Mouse (Mus musculus): ENCODE data around the gene Actl7a.

Gene Actl7a

DNA sequence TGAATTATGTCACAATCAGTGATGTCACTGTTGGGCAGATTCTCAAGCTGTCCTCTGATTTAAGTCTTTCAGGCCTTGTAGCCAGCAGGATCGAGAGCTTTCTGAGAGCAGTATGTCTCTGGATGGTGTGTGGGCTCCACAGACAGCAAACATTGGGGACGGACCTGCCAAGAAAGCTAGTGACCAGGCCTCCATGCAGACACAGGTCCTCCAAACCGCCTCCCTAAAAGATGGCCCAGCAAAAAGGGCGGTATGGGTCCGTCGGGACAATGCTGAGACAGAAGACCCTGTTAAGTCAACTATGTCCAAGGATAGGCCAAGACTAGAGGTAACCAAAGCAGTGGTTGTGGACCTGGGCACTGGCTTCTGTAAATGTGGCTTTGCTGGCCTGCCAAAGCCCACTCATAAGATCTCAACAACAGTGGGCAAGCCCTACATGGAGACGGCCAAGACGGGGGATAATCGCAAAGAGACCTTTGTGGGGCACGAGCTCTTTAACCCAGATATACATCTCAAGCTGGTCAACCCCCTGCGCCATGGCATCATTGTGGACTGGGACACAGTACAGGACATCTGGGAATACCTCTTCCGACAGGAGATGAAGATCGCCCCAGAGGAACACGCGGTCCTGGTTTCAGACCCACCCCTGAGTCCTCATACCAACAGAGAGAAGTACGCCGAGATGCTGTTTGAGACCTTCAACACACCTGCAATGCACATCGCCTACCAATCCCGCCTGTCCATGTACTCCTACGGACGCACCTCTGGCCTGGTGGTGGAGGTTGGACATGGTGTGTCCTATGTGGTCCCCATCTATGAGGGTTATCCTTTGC, at the start of gene Actl7a:
Actl7a (plus strand) TSS at position 51 of the 833 bp plus-strand sequence.
- DNase-seq (ENCODE audit: extremely low spot score, low read depth, low spot score): no peak

DNA sequence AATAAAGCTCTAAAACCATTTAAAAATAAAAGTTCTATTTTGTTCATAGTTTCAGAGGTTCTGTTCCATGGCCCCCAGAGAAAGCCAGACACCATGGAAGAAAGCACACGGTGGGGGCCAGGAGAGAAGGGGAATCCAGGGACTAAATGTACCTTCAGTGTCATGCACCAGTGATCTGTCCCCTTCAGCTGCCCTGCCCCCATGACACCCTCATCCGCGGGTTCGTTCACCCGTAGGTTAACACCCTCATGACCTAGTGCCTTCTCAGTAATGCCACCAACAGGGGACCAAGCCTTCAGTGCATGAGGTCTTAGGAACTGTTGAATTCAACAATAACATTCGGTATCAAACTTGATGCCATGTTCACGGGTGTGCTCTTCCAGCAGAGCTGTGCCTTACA, 46.8 kb upstream of the Actl7a start:
- DNase-seq (ENCODE audit: extremely low spot score, low read depth, low spot score): no peak

DNA sequence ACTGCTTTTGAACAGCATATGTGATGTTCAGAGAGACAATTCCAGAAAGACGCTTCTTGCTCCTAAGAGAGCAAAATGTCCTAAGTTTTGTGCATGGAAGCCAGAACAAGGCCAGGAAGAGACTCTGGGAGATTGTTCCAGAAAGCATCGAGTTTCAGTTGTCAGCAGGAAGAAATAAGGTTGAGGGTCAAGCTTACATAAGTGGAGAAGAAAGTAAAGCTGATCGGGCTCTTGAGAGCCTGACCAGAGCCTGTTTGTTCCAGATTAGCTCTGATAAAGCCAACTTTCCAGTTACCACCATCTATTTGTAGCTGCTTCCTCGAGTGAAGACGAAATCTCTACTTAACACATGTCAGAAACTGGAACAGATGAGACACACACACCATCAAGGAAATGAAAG, 44.5 kb upstream of the Actl7a start:
- no peak for DNase-seq (ENCODE audit: extremely low spot score, low read depth, low spot score)

DNA sequence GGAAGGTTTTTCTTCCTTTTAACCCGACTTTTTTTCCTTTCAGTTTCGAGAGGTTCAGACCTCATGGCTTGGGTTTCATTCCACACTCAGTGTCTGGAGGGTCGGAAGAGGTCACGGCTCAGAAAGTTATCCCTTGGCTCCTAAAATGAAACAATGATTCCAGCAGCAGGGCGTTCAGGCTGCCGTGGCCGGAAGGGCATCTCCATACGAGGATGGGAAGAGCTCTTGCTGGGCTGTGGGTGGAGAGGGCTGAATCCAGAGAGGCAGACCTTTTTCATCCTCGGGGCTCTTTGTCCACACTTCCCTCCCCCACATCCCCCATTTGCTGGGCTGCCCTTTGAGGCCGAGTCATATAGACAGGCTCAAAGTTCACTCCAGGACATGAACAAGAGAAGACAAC, 41.0 kb upstream of the Actl7a start:
- no peak for DNase-seq (ENCODE audit: extremely low spot score, low read depth, low spot score)

DNA sequence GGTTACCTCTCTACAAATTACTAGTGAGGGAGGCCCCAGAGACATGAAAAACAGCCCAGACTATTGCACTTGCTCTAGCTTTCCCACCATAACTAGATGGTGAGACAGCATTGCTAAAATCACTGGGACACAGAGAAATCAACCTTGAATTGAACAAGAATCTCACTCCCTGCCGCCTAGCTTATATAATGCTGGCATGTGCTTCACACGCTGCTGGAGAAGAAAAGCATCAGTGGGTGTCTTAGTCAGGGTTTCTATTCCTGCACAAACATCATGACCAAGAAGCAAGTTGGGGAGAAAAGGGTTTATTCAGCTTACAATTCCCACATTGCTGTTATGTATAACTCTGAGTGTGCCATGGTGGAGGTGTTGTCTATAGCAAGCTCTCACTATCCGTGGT, 30.1 kb upstream of the Actl7a start:
- no peak for DNase-seq (ENCODE audit: extremely low spot score, low read depth, low spot score)

DNA sequence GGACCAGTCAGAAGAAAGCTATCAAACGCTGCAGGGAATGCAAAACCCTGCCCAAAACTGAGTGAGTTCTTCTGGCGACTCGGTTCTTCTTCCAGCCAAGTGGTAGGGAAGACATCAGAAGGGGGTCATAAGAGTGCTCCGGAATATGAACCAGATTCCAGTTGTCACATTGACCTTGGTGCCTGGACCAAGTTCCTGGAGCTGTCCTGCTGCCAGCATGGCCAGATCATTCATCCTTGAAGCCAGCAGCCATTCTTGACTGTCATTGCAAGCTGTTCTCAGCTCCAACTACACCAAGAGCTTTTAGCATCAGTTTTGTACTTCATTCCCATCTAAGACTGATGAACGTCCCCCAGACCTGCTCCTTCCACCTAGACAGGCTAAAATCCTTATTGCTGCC, 26.4 kb upstream of the Actl7a start:
- DNase-seq (ENCODE audit: extremely low spot score, low read depth, low spot score): no peak

DNA sequence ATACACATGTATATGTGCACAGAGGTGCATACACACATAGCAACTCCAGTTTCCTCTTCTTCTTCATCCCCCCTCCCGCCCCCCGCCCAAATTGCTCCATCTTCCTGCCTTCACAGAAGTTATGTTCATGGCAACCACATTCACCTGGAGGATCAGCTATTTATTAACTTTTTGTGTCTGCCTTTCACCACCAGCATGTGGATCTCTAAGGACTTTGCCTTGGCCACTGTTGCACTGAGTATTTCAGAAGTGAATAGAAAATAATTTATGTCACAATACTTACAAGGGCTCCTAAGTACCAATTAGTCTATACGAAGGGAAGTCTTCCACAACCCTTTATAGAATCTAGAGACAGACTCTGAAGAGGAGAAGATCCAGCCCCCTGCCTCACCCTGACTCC, 25.3 kb upstream of the Actl7a start:
- DNase-seq (ENCODE audit: extremely low spot score, low read depth, low spot score): no peak

DNA sequence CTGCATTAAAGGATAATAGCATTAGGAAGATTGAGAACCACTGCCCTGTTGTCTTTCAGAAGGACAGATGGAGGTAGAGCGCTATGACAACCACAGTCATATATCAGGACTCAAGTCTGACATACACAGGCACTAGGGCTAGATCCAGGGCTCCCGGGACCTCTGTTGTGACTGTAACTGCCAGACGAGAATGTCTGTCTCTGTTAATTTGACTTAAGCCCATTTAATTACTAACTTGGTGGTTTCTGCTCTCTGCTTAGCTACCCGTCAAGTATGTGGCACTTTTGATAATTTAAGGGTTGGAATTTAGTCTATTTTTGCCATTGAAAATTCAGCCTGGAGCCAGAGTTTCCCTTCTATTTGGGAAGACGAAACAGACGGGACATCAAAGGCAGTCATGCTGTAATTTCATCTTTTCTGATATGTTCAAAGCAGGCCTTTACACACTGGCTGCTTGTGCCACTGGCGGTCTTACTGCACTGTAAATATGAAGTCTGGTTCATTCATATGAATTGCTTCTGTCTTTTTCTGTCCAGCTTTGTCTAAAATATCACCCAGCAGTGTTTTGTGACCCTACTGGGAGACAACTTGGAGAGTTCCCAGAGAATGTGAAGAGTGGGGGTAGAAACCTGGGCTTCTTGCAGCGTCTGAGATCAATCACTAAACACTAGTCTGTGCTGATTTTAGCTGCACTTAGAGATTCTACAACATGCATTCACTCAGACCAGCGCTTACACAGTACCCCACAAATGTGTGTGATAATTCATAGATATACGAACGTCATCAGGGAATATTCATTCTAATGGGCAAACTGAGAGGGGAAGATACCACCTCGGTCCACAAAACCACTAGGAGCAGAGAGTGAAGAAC, 24.4 kb upstream of the Actl7a start:
- DNase-seq (ENCODE audit: extremely low spot score, low read depth, low spot score): no peak

DNA sequence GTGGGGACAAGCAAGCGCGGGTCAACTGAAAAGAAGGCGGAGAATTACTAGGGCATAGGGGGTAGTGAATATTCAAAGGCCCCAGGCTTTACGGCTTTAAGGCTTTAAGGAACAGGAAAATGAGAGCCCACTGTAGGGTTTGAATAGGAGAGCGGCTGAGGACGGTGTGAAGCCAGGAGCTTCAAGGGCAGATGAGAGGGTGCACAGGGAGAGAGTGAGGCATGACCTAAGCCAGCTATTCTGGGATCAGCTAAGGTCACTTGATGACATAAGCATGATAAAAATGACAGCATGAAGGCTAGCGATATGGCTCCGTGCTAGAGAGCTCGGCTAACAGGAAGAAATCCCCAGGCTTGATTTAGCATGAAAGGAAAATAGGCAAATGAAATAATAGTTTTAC, 23.8 kb upstream of the Actl7a start:
- no peak for DNase-seq (ENCODE audit: extremely low spot score, low read depth, low spot score)

DNA sequence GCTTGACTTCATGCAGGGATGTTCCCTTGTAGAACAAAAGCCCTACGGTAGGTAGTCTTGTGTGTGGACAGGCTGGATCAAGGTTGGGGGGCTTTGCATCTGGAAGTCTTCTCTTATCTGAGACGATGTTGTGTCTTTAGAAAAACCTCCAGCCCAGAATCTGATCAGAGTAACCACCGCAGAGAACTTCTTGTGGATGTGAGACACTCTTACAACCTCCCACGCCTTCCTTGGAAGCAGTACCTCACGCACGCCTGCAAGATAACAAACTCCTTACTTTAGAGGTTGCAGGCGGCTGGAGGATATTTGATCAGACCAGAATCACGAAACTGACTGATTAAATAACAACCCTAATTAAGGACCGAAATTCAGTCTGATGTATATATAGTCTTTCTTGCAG, 22.8 kb upstream of the Actl7a start:
- no peak for DNase-seq (ENCODE audit: extremely low spot score, low read depth, low spot score)

DNA sequence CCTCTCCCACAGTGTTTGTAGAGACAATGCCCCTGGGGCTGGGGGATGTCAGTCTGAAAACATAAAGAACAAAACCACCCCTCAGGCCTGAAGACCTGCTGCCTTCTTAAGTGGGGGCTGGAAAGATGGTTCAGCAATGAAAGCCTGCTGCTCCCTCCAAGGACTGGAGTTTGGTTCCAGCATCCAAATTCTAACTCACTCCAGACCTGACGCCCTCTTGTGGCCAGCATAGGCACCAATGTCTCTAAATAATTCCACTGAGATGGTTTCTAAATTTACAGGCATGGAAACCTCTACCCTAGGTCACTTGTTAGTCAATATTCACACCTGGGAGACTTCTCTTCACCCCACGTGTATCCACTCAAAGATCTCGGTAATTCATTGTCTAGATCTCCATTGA, 21.7 kb upstream of the Actl7a start:
- no peak for DNase-seq (ENCODE audit: extremely low spot score, low read depth, low spot score)

DNA sequence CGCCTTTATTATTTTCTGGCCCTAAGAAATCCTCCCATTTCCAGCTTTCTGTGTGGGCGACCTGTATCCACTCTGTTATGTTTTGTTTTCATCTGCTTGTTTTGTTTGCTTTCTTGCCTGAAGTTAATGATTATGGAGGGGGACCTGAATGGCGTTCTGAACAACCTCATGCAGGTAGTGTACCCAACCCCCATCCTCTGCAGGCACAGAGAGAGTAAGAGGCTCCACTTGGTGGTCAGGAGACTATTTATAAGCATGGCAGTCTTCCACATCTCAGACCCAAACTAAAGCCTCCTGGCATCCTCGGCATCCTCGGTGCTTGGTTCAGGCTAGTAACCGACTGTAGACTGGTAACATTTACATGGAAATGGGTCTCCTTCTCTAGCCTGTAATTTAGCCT, 20.9 kb upstream of the Actl7a start:
- DNase-seq (ENCODE audit: extremely low spot score, low read depth, low spot score): no peak

DNA sequence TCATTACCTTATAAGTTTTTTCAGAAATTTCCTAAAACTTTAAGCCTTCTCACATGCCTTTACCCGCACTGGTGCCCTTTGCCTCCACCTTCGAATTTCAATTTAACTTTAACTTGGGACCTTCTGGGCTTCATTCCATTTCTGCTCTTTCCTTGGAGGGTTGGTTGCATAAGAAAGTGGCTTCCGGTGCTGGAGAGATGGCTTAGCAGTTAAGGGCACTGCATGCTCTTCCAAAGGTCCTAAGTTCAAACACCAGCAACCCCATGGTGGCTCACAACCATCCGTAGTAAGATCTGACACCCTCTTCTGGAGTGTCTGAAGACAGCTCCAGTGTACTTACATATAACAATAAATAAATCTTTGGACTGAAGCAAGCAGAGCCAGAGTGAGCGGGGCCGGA, 20.0 kb upstream of the Actl7a start:
- DNase-seq (ENCODE audit: extremely low spot score, low read depth, low spot score): no peak

DNA sequence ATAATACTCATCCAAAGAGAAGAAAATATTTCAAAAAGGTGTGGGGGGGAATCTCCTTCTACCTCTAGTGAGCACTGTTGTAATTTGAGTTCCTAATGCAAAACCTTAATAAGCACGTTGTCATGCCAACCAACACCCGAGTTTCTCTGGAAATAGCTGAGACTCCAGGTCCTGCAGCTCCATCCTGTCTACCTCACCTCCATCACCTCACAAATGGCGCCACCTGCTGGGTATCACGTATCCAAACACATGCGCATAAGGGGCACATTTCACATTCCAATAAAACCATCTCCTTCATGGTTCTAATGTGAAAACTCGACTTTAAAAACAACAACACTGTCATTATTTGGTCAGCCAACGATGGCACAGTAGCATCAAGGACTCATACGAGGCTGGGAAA, 17.4 kb upstream of the Actl7a start:
- no peak for DNase-seq (ENCODE audit: extremely low spot score, low read depth, low spot score)

DNA sequence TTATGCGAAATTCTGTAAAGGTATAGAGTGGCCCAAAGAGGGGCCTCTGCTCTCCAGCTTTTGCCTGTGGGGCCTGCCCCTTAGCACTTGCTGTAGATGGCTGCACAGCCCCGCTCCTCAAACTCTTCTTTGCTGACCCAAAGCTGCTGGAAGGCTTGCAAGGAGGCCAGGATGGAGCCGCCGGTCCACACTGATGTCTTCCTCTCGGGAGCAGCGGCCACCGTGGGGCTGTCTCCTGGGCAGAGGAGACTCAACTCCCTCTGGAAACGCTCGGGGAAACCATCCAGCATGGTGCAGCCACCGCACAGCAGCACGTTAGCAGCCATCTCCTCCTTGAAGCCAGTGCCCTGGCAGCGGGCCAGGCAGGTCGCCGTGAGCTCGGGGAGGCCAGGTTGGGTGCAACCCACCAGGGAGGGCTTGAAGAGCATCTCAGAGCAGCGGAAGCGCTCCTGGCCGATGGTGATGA, 3.2 kb upstream of the Actl7a start, which contains the start of gene Gm26657:
Gm26657 (plus strand) TSS at position 51 of the 466 bp plus-strand sequence.
- DNase-seq (ENCODE audit: extremely low spot score, low read depth, low spot score): no peak

DNA sequence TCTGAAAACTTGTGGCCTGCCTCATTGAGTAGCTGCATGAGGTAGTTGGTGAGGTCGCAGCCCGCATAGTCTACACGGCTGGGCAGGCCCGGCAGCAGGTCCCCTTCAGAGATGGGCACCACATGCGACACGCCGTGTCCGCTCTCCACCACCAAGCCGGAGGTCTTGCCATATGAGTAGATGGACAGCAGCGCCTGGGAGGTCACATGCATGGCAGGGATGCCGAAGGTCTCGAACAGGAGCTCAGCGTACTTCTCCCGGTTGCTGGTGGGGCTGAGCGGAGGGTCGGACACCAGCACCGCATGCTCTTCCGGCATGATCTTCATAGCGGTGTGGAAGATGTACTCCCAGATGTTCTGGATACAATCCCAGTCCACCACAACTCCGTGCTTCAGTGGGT, 2.6 kb upstream of the Actl7a start:
- DNase-seq (ENCODE audit: extremely low spot score, low read depth, low spot score): no peak

DNA sequence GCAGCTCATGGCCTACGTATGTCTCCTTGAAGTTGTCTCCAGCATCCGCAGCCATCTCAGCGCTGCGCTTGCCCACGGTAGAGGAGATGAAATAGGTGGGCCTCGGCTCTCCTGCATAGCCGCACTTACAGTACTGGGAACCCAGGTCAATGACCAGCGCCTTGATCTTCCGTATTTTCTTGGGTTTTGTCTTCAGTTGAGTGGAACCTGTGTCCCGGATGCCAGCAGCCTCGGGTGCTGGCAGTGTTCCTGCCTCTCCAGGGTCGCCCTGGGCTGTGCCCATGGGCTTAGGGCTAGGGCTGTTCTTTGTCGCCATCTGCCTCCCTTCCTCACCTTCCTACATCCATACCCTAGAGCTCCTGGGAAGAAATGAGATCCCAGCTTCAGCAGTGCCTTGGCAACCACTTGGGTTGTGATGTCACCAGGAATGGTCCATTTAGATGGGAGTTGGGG, 2.1 kb upstream of the Actl7a start, which contains the start of gene Actl7b:
Actl7b (minus strand) TSS at position 403 of the 453 bp plus-strand sequence.
- DNase-seq (ENCODE audit: extremely low spot score, low read depth, low spot score): no peak

DNA sequence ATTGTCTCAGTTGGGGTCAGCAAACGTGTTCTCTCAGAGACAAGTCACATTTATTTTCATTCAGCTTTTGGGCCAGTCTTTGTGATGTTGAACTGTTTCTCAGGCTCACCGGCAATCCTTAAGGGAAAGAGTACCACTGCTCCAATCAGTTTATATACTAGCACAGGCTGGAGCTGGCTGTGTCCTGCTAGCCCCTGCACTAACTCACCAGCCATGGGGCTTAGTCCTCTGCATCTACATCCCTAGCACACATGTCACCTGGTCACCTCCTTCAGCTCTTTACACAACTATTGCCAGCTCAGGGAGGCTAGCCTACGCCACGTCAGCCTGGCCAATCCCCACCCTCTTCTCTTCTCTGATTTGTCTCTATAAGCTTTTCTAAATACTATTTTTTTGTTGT, 515 bp upstream of the Actl7a start:
- DNase-seq (ENCODE audit: extremely low spot score, low read depth, low spot score): no peak

DNA sequence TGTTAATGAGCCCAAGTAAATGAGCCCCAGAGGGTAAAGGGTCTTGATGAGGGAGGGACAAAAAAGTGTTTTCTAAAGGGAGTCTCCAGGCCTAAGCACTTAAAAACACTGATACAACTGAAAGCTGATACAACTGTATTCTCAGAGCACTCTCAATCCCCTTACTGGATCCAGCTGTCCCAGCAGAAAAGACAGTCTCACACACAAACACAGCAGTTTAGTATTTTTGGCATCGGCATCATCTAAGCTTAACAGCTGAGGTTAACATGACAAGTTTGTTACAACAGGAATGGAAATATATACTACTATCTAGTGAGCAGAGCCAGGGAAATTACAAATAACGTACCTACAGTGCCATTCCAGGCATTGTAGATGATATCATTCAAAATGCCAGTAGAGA, 3.1 kb downstream of the Actl7a start:
- no peak for DNase-seq (ENCODE audit: extremely low spot score, low read depth, low spot score)

DNA sequence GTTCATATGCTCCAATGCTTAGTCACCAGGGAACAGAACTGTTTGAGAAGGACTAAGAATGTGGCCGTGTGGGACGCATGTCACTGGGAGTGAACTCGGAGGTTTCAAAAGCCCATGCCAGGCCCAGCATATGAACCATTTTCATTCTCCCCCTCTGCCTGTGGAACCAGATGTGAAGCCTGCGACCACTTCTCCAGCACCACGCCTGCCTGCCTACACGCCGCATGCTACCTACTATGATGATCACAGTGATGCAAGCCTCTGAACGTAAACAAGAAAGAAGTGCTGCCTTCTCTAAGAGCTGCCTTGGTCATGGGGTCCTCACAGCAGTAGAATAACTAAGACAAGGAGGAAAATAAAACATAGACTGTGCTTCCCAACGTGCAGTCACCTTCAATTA, 4.2 kb downstream of the Actl7a start:
- DNase-seq (ENCODE audit: extremely low spot score, low read depth, low spot score): no peak

DNA sequence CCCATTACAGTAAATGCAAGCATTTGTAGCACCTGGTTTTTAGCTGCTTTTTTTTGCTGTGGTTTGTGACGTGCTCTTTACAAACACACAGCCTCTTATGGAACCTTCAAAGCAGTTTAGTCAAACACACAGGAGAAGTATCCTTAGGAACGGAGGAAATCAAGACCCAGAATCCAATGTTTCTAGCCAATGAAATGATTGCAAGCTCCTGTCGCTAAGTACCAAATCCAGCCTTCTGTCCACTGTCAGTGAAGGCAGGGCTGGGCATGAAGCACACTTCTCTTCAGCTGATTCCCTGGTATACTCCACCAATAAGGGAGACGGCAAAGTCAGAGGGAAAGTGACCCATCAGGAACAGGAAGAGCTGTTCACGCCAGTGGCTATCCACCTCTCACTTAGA, 12.8 kb downstream of the Actl7a start:
- no peak for DNase-seq (ENCODE audit: extremely low spot score, low read depth, low spot score)

Data from hindlimb bud, embryonic 11.5 days (tissue).